Comparison of ENCODE assay signal across 22 mouse cellular contexts in the genomic region with DNA sequence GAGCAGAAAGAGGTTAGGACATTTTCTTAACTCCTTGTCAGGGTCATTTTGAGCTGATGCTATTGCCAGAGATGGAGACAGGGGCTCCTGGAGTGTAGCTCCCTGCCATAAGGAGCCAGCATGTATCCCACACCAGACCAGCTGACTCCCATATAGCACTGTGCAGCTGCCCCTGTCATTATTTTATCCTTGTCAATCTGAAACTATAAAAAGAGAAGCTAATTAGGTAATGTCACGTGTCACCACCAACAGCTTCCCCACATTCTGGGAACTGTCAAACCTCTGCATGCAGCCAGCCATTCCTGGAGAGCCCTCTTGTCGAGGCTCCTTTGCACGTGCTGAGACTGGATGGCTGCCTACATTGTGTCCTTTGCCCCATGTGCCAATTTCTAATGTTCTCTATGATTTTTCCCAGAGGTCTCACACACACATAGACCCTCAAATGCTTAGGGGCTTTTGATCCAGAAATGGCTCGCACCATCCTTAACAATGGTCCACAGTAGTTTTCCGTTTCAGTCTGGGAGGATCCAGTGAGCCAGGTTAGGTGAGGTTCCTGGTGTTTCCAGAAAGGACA. TPM values are rescaled to one million over a fixed set of nuclear protein-coding genes. Genes with fewer than 3 reads are reported as not detected.
DNase-seq lines count a peak whose midpoint lies in the region; ATAC-seq and TF ChIP-seq lines count a peak whose summit lies in the region.
"Had no signal": no experiment of that assay in that cellular context is flagged by ENCODE, and none has a peak within 500 bp of the region (broad histone marks: within the 10 kb centered on the region; RNA-seq: fewer than 3 reads in every experiment).

No protein-coding gene starts in this region.

- no peaks in the 10 kb centered on the region for H3K9me3 ChIP-seq in forebrain, embryonic 14.5 days (replicated peaks; ENCODE audit: control insufficient read depth, low read length)
- H3K9me3 ChIP-seq in forebrain, embryonic 10.5 days: no peaks in the 10 kb centered on the region
- H3K9me3 ChIP-seq in heart, embryonic 10.5 days: no peaks in the 10 kb centered on the region
- H3K9me3 ChIP-seq: embryonic facial prominence, embryonic 13.5 days; heart, embryonic 12.5 days; hindbrain, embryonic 12.5 days had no signal

- H3K36me3 ChIP-seq in forebrain, embryonic 14.5 days (ENCODE audit: control insufficient read depth, insufficient read depth, low read length): no peaks in the 10 kb centered on the region
- H3K36me3 ChIP-seq in forebrain, embryonic 10.5 days (replicated peaks): no peaks in the 10 kb centered on the region
- H3K36me3 ChIP-seq in heart, embryonic 10.5 days: no peaks in the 10 kb centered on the region
- H3K36me3 ChIP-seq: embryonic facial prominence, embryonic 13.5 days; heart, embryonic 12.5 days; hindbrain, embryonic 12.5 days had no signal

- no peak overlapping the region for H3K4me3 ChIP-seq in forebrain, embryonic 14.5 days (ENCODE audit: low read depth, low read length)
- H3K4me3 ChIP-seq in forebrain, embryonic 10.5 days: no peak overlapping the region
- no peak overlapping the region for H3K4me3 ChIP-seq in heart, embryonic 10.5 days
- no peak overlapping the region for H3K4me3 ChIP-seq in bone marrow, adult 2 months (replicated peaks; ENCODE audit: control insufficient read depth, low read depth, low read length)
- H3K4me3 ChIP-seq: embryonic facial prominence, embryonic 13.5 days; heart, embryonic 12.5 days; hindbrain, embryonic 12.5 days had no signal

- H3K4me1 ChIP-seq in forebrain, embryonic 14.5 days (ENCODE audit: control insufficient read depth, insufficient read depth, low read length): peaks cover 6% of the 10 kb centered on the region; the same call in 1 of the 2 replicates
- peaks cover 10% of the 10 kb centered on the region for H3K4me1 ChIP-seq in forebrain, embryonic 10.5 days
- H3K4me1 ChIP-seq in heart, embryonic 10.5 days: peaks cover 4% of the 10 kb centered on the region; the same call in 1 of the 2 replicates
- peaks cover 1% of the 10 kb centered on the region; the same call in 1 of the 2 replicates for H3K4me1 ChIP-seq in bone marrow, adult 2 months (ENCODE audit: control insufficient read depth, insufficient read depth, low read length)
- H3K4me1 ChIP-seq: embryonic facial prominence, embryonic 13.5 days had no signal

- no peak for ATAC-seq in forebrain, embryonic 14.5 days
- peak; percentile 65 for ATAC-seq in granulocyte monocyte progenitor cell, adult 5-6 weeks (replicated peaks; ENCODE audit: poor library complexity, severe bottlenecking)
- ATAC-seq: hindbrain, postnatal 0 days had no signal

- no peak for TF ChIP-seq POLR2A in bone marrow, adult 2 months (IDR thresholded peaks at IDR 0.05; ENCODE audit: borderline replicate concordance, control insufficient read depth, low read depth, low read length)

- DNase-seq in forebrain, embryonic 14.5 days (ENCODE audit: low spot score): peak; percentile 15
- DNase-seq in forebrain, embryonic 10.5 days (ENCODE audit: extremely low spot score, low spot score): no peak
- DNase-seq in heart, embryonic 10.5 days (ENCODE audit: low spot score): peak; percentile 54
- no peak for DNase-seq in heart, postnatal 25 days (ENCODE audit: low spot score)
- DNase-seq in thymus, postnatal 14 days: no peak
- DNase-seq: adrenal gland, adult 2 months; adrenal gland, postnatal 25 days; cerebellum, adult 11-12 months; cerebellum, adult 9-10 months; cerebellum, postnatal 25 days; gastrocnemius, postnatal 25 days; heart, adult 18-20 months; heart, postnatal 36 days; kidney, adult 11 months had no signal

- no peaks in the 10 kb centered on the region for H3K27me3 ChIP-seq in forebrain, embryonic 14.5 days (replicated peaks; ENCODE audit: control insufficient read depth, insufficient read depth, low read length)
- no peaks in the 10 kb centered on the region for H3K27me3 ChIP-seq in forebrain, embryonic 10.5 days (ENCODE audit: poor library complexity, severe bottlenecking)
- H3K27me3 ChIP-seq in heart, embryonic 10.5 days (ENCODE audit: insufficient read depth, poor library complexity, severe bottlenecking): 0 out of 2 replicates have a peak, but pooled peaks cover 8% of the 10 kb centered on the region
- H3K27me3 ChIP-seq: CH12.LX; embryonic facial prominence, embryonic 13.5 days; hindbrain, embryonic 12.5 days had no signal

- H3K9ac ChIP-seq in forebrain, embryonic 14.5 days (ENCODE audit: low read length): no peak overlapping the region
- H3K9ac ChIP-seq: embryonic facial prominence, embryonic 13.5 days; heart, embryonic 12.5 days; hindbrain, embryonic 12.5 days had no signal

- 63% methylated on average over 5 of the region's 5 CpGs for WGBS in forebrain, embryonic 14.5 days
- WGBS in forebrain, embryonic 10.5 days: 82% methylated on average over 5 of the region's 5 CpGs
- WGBS in heart, embryonic 10.5 days: 63% methylated on average over 5 of the region's 5 CpGs
- WGBS in bone marrow, adult 2 months: 47% methylated on average over 5 of the region's 5 CpGs

- no peak overlapping the region for H3K27ac ChIP-seq in forebrain, embryonic 14.5 days (ENCODE audit: low read depth, low read length)
- H3K27ac ChIP-seq in forebrain, embryonic 10.5 days: no peak overlapping the region
- no peak overlapping the region for H3K27ac ChIP-seq in heart, embryonic 10.5 days
- H3K27ac ChIP-seq in bone marrow, adult 2 months (ENCODE audit: control insufficient read depth, insufficient read depth, low read depth, low read length, poor library complexity): 0 out of 2 replicates have a peak overlapping the region, but pooled peaks have one; percentile 20
- H3K27ac ChIP-seq: embryonic facial prominence, embryonic 13.5 days; hindbrain, embryonic 12.5 days; hindbrain, postnatal 0 days had no signal

- intact Hi-C loops in heart, postnatal 25 days (cut with DNase I): loop anchor here (2.0 kb wide), 1 partner anchor 47 kb away; no protein-coding TSS in a partner anchor

- H3K4me2 ChIP-seq in forebrain, embryonic 14.5 days (ENCODE audit: low read length): no peak overlapping the region
- H3K4me2 ChIP-seq: embryonic facial prominence, embryonic 13.5 days; heart, embryonic 12.5 days; hindbrain, embryonic 12.5 days had no signal

- TF ChIP-seq CTCF in bone marrow, adult 2 months (IDR thresholded peaks at IDR 0.05; ENCODE audit: control insufficient read depth, insufficient read depth, low read length): no peak

RNA-seq across cellular contexts. Expression of gene Ctse, which starts 21.5 kb away (rescaled TPM):
- polyA plus RNA-seq in forebrain, embryonic 14.5 days (2014; fragmentation: Nextera tagmentation; extraction: Ambion mirVana): 0.10 TPM in 1 of 2 replicates, not detected in the other
- not detected in 2 replicates for polyA plus RNA-seq in forebrain, embryonic 10.5 days (2016; fragmentation: Nextera tagmentation; extraction: Ambion mirVana)
- polyA plus RNA-seq in heart, embryonic 10.5 days (2016; fragmentation: Nextera tagmentation; extraction: Ambion mirVana): 0.07 and 0.21 TPM in 2 replicates
- 1 to 10 TPM in 1 of 2 experiments, under 1 TPM in 1; 0.83 to 1.3 TPM for total RNA-seq in heart, postnatal 25 days (2021)
- polyA plus RNA-seq in bone marrow, adult 2 months (2011; ENCODE audit: insufficient read depth, insufficient read length, low replicate concordance, missing spikeins): 118 and 261 TPM in 2 replicates
- total RNA-seq in granulocyte monocyte progenitor cell, adult 5-6 weeks (2014; fragmentation: Nextera tagmentation): 1.7 and 7.5 TPM in 2 replicates
- total RNA-seq in granulocyte monocyte progenitor cell, adult 5-6 weeks (2017): 1.4 and 2.9 TPM in 2 replicates
- total RNA-seq: hindbrain, postnatal 0 days had no signal
- polyA plus RNA-seq: cortical plate, adult 2 months; embryonic facial prominence, embryonic 13.5 days; hindbrain, postnatal 0 days had no signal

RNA-seq across cellular contexts. Expression of gene Rab7b, which starts 28.9 kb away (rescaled TPM):
- 0.98 and 1.1 TPM in 2 replicates for polyA plus RNA-seq in forebrain, embryonic 14.5 days (2014; fragmentation: Nextera tagmentation; extraction: Ambion mirVana)
- polyA plus RNA-seq in forebrain, embryonic 10.5 days (2016; fragmentation: Nextera tagmentation; extraction: Ambion mirVana): 0.27 and 0.60 TPM in 2 replicates
- polyA plus RNA-seq in heart, embryonic 10.5 days (2016; fragmentation: Nextera tagmentation; extraction: Ambion mirVana): 0.58 and 0.79 TPM in 2 replicates
- total RNA-seq in heart, postnatal 25 days (2021): 1 to 10 TPM; 3.2 to 4.4 TPM
- 6.5 and 7.2 TPM in 2 replicates for polyA plus RNA-seq in bone marrow, adult 2 months (2011; ENCODE audit: insufficient read depth, insufficient read length, low replicate concordance, missing spikeins)
- 13.4 and 23.6 TPM in 2 replicates for total RNA-seq in granulocyte monocyte progenitor cell, adult 5-6 weeks (2014; fragmentation: Nextera tagmentation)
- 28.4 and 32.8 TPM in 2 replicates for total RNA-seq in granulocyte monocyte progenitor cell, adult 5-6 weeks (2017)
- total RNA-seq: CH12.LX had no signal

Comparison
In these comparisons a context has a peak if more than half of its experiments do, and no peak if none do; other contexts are left out.
1. DNase-seq: peak in forebrain, embryonic 14.5 days (single experiment) and heart, embryonic 10.5 days (single experiment); none in forebrain, embryonic 10.5 days (single experiment), heart, postnatal 25 days (single experiment) and thymus, postnatal 14 days (single experiment).
2. RNA of gene Ctse, which starts 21.5 kb away (polyA plus RNA-seq): 118 to 261 TPM in bone marrow, adult 2 months; 0.07 to 0.21 TPM in heart, embryonic 10.5 days, not detected in forebrain, embryonic 10.5 days and 0.10 TPM in forebrain, embryonic 14.5 days; every median in the first group is over 10 times any median in the second.